Mouse (Mus musculus): ENCODE measurements around the gene Lhfpl4.

- TF ChIP-seq CTCF (IDR thresholded peaks at IDR 0.05; ENCODE audit: control insufficient read depth, insufficient read depth, low read length) (no peak), POLR2A (IDR thresholded peaks at IDR 0.05; ENCODE audit: borderline replicate concordance, control insufficient read depth, low read depth, low read length) (no peak)
Observed at GRCm38 (mm10) chr6:113166661-113167251, 28.4 kb downstream of the Lhfpl4 start.
